7 mouse cellular contexts compared by ENCODE assay signal in the genomic region with DNA sequence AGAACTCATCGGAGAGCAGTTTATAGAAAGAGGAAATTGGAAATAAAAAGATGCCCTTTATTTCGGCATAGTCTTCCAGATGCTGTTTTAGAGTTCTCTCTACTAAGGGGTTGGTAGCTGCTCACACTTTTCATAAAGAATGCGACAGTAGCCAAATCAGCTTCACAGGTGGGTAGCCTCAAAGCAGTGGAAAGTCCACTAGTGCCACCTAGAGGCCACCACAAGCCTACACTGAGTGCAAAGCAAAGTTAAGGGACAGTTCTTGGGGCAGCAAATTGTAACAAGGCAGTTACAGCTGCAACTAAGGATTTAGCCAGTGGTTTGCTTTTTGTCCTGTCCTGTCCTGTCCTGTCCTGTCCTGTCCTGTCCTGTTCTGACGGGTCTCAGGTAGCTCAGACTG. TPM values are rescaled to one million over a fixed set of nuclear protein-coding genes. Genes with fewer than 3 reads are reported as not detected.
DNase-seq lines count a peak whose midpoint lies in the region; ATAC-seq and TF ChIP-seq lines count a peak whose summit lies in the region.

No protein-coding gene starts in this region.

- ATAC-seq in hindbrain, embryonic 16.5 days, result no peak
- no peak; the same call in 1 of the 2 replicates for ATAC-seq in hindbrain, postnatal 0 days
- peak; percentile 75 for ATAC-seq in megakaryocyte progenitor cell, adult 5-6 weeks (replicated peaks; ENCODE audit: poor library complexity)

- peak; percentile 23 for DNase-seq in hindbrain, embryonic 10.5 days (ENCODE audit: low spot score)
- DNase-seq in CH12.LX (ENCODE audit: extremely low read depth) (peak; percentile 62), R1 (ENCODE audit: low read depth, low spot score) (peak; percentile 54)
- DNase-seq in hindbrain, postnatal 0 days (ENCODE audit: low spot score), result peak; percentile 76
- DNase-seq in urinary bladder, postnatal 4 days (ENCODE audit: low spot score in 2 of 2), result no peak

- H3K4me3 ChIP-seq in hindbrain, embryonic 10.5 days, result no peak overlapping the region
- no peak overlapping the region for H3K4me3 ChIP-seq in hindbrain, embryonic 16.5 days (ENCODE audit: low read length)
- H3K4me3 ChIP-seq in CH12.LX (replicated peaks in 1 of 3; ENCODE audit: low read depth in 2 of 3, low read length in 2 of 3, poor library complexity in 1 of 3), result no peak overlapping the region
- no peak overlapping the region for H3K4me3 ChIP-seq in hindbrain, postnatal 0 days (ENCODE audit: low read length)

- TF ChIP-seq EP300 in CH12.LX (IDR thresholded peaks at IDR 0.05; ENCODE audit: low read length), result no peak

- H3K27me3 ChIP-seq in hindbrain, embryonic 10.5 days (ENCODE audit: insufficient read depth, poor library complexity, severe bottlenecking), result no peaks in the 10 kb centered on the region
- H3K27me3 ChIP-seq in hindbrain, embryonic 16.5 days (replicated peaks; ENCODE audit: control insufficient read depth, insufficient read depth, low read length), result no peaks in the 10 kb centered on the region
- H3K27me3 ChIP-seq in CH12.LX (replicated peaks), result no peaks in the 10 kb centered on the region
- no peaks in the 10 kb centered on the region for H3K27me3 ChIP-seq in hindbrain, postnatal 0 days (ENCODE audit: insufficient read depth, low read length)

- in situ Hi-C loops in CH12.LX (cut with MboI; ENCODE audit: low pct_ligation_motif_present, low pct_unique_long_range_greater_than_20kb, low sequenced_read_pairs), result no loop called here

- H3K9ac ChIP-seq in hindbrain, embryonic 16.5 days (ENCODE audit: low read depth, low read length), result no peak overlapping the region
- no peak overlapping the region for H3K9ac ChIP-seq in CH12.LX (ENCODE audit: insufficient read depth, low read depth)
- no peak overlapping the region for H3K9ac ChIP-seq in hindbrain, postnatal 0 days (replicated peaks; ENCODE audit: low read length)

- no peaks in the 10 kb centered on the region for H3K79me2 ChIP-seq in CH12.LX (replicated peaks; ENCODE audit: control insufficient read depth, extremely low read depth, insufficient read depth, poor library complexity, severe bottlenecking)

- H3K9me3 ChIP-seq in hindbrain, embryonic 10.5 days, result 0 out of 2 replicates have a peak, but pooled peaks cover 3% of the 10 kb centered on the region
- H3K9me3 ChIP-seq in hindbrain, embryonic 16.5 days (ENCODE audit: control insufficient read depth, low read length), result no peaks in the 10 kb centered on the region
- H3K9me3 ChIP-seq in CH12.LX (replicated peaks; ENCODE audit: low read length), result peaks cover 9% of the 10 kb centered on the region
- no peaks in the 10 kb centered on the region for H3K9me3 ChIP-seq in hindbrain, postnatal 0 days (ENCODE audit: low read length)

- WGBS in hindbrain, embryonic 10.5 days, result 48% methylated on average over 4 of the region's 4 CpGs
- WGBS in hindbrain, embryonic 16.5 days, result 59% methylated on average over 4 of the region's 4 CpGs
- WGBS in hindbrain, postnatal 0 days, result 47% methylated on average over 4 of the region's 4 CpGs

- H3K4me2 ChIP-seq in hindbrain, embryonic 16.5 days (ENCODE audit: low read length), result no peak overlapping the region
- H3K4me2 ChIP-seq in CH12.LX (ENCODE audit: insufficient read depth, low read depth, poor library complexity, severe bottlenecking), result no peak overlapping the region
- no peak overlapping the region for H3K4me2 ChIP-seq in hindbrain, postnatal 0 days (ENCODE audit: low read depth, low read length)

- no peak for TF ChIP-seq POLR2A in CH12.LX (IDR thresholded peaks at IDR 0.05; ENCODE audit: low read depth, low read length)

- TF ChIP-seq RAD21 in CH12.LX (IDR thresholded peaks at IDR 0.05; ENCODE audit: low read depth, low read length), result peak; percentile 78

- dilution Hi-C loops in CH12.LX (cut with MboI; ENCODE audit: extremely low pct_ligation_motif_present, extremely low pct_unique_long_range_greater_than_20kb, low sequenced_read_pairs), result no loop called here

- peaks cover 33% of the 10 kb centered on the region for H3K4me1 ChIP-seq in hindbrain, embryonic 10.5 days (replicated peaks)
- peaks cover 12% of the 10 kb centered on the region for H3K4me1 ChIP-seq in hindbrain, embryonic 16.5 days (ENCODE audit: control insufficient read depth, insufficient read depth, low read depth, low read length)
- peaks cover 8 to 26% of the 10 kb centered on the region in 2 experiments for H3K4me1 ChIP-seq in CH12.LX (ENCODE audit: control insufficient read depth in 1 of 2, insufficient read depth in 2 of 2)
- H3K4me1 ChIP-seq in hindbrain, postnatal 0 days (ENCODE audit: insufficient read depth, low read length), result peaks cover 15% of the 10 kb centered on the region

- TF ChIP-seq CTCF in CH12.LX (conservative IDR thresholded peaks at IDR 0.05 in 1 of 2, IDR thresholded peaks at IDR 0.05 in 1 of 2; ENCODE audit: low read depth in 2 of 2, low read length in 2 of 2), result peak; percentile 78 to 84
- peak; percentile 83 for TF ChIP-seq CTCF in hindbrain, postnatal 0 days (IDR thresholded peaks at IDR 0.05; ENCODE audit: low read depth)

- no peak overlapping the region for H3K27ac ChIP-seq in hindbrain, embryonic 10.5 days
- no peak overlapping the region for H3K27ac ChIP-seq in hindbrain, embryonic 16.5 days (ENCODE audit: low read depth, low read length)
- H3K27ac ChIP-seq in CH12.LX (ENCODE audit: insufficient read depth, low read depth), result no peak overlapping the region
- H3K27ac ChIP-seq in hindbrain, postnatal 0 days, result no peak overlapping the region

- no peaks in the 10 kb centered on the region for H3K36me3 ChIP-seq in hindbrain, embryonic 10.5 days
- no peaks in the 10 kb centered on the region for H3K36me3 ChIP-seq in hindbrain, embryonic 16.5 days (ENCODE audit: control insufficient read depth, insufficient read depth, low read length)
- H3K36me3 ChIP-seq in CH12.LX (replicated peaks in 1 of 2; ENCODE audit: control insufficient read depth in 1 of 2, insufficient read depth in 1 of 2, low read length in 1 of 2), result no peaks in the 10 kb centered on the region
- H3K36me3 ChIP-seq in hindbrain, postnatal 0 days (ENCODE audit: insufficient read depth, low read length), result no peaks in the 10 kb centered on the region

TF ChIP-seq in CH12.LX, 34 proteins besides CTCF, POLR2A, EP300 and RAD21:
- TF ChIP-seq MYC (IDR thresholded peaks at IDR 0.05; ENCODE audit: low read depth, low read length) (0 out of 2 replicates have a peak, but pooled peaks have one; percentile 24), TCF12 (IDR thresholded peaks at IDR 0.05; ENCODE audit: low read depth, low read length) (peak; percentile 11; the same call in 1 of the 2 replicates), PAX5 (IDR thresholded peaks at IDR 0.05; ENCODE audit: low read length) (no peak), SIN3A (IDR thresholded peaks at IDR 0.05; ENCODE audit: low read length) (no peak), ZC3H11A (IDR thresholded peaks at IDR 0.05; ENCODE audit: low read depth, low read length) (no peak), SMC3 (IDR thresholded peaks at IDR 0.05; ENCODE audit: low read depth, low read length) (peak; percentile 59)

RNA-seq across cellular contexts. Expression of a gene that starts 27.0 kb away (rescaled TPM):
- 0.10 and 0.26 TPM in 2 replicates for polyA plus RNA-seq in hindbrain, embryonic 10.5 days (2016; fragmentation: Nextera tagmentation; extraction: Ambion mirVana)
- 1.3 and 1.5 TPM in 2 replicates for polyA plus RNA-seq in hindbrain, embryonic 16.5 days (2015; fragmentation: Nextera tagmentation; extraction: Ambion mirVana)
- total RNA-seq in CH12.LX (2012; rRNA removed) (0.29 and 0.47 TPM in 2 replicates), CH12.LX (2014; rRNA removed) (0.08 and 0.16 TPM in 2 replicates)
- polyA plus RNA-seq in CH12.LX (2012; ENCODE audit: insufficient read length, low read depth), result 0.48 and 0.74 TPM in 2 replicates
- total RNA-seq in hindbrain, postnatal 0 days (2014; rRNA removed), result 0.54 and 1.3 TPM in 2 replicates
- 0.73 and 1.0 TPM in 2 replicates for polyA plus RNA-seq in hindbrain, postnatal 0 days (2015; fragmentation: Nextera tagmentation; extraction: Ambion mirVana)
- not detected in 2 replicates for total RNA-seq in megakaryocyte progenitor cell, adult 5-6 weeks (2015)
- not detected in 2 replicates for total RNA-seq in megakaryocyte progenitor cell, adult 5-6 weeks (2017)

RNA-seq across cellular contexts. Expression of a gene that starts 34.3 kb away (rescaled TPM):
- 2.9 and 4.5 TPM in 2 replicates for polyA plus RNA-seq in hindbrain, embryonic 10.5 days (2016; fragmentation: Nextera tagmentation; extraction: Ambion mirVana)
- 2.1 TPM in 2 replicates for polyA plus RNA-seq in hindbrain, embryonic 16.5 days (2015; fragmentation: Nextera tagmentation; extraction: Ambion mirVana)
- 3.0 and 3.4 TPM in 2 replicates for total RNA-seq in CH12.LX (2012; rRNA removed)
- 2.1 and 3.0 TPM in 2 replicates for total RNA-seq in CH12.LX (2014; rRNA removed)
- polyA plus RNA-seq in CH12.LX (2012; ENCODE audit: insufficient read length, low read depth), result 2.8 and 3.1 TPM in 2 replicates
- total RNA-seq in hindbrain, postnatal 0 days (2014; rRNA removed), result 1.3 and 1.8 TPM in 2 replicates
- polyA plus RNA-seq in hindbrain, postnatal 0 days (2015; fragmentation: Nextera tagmentation; extraction: Ambion mirVana), result 1.2 and 1.7 TPM in 2 replicates
- total RNA-seq in megakaryocyte progenitor cell, adult 5-6 weeks (2015), result 0.37 and 0.39 TPM in 2 replicates
- 0.98 and 1.2 TPM in 2 replicates for total RNA-seq in megakaryocyte progenitor cell, adult 5-6 weeks (2017)

RNA-seq across cellular contexts. Expression of a gene that starts 47.1 kb away (rescaled TPM):
- polyA plus RNA-seq in hindbrain, embryonic 10.5 days (2016; fragmentation: Nextera tagmentation; extraction: Ambion mirVana), result 25.8 and 29.9 TPM in 2 replicates
- 26.7 and 30.6 TPM in 2 replicates for polyA plus RNA-seq in hindbrain, embryonic 16.5 days (2015; fragmentation: Nextera tagmentation; extraction: Ambion mirVana)
- total RNA-seq in CH12.LX (2012; rRNA removed), result 70.4 and 90.7 TPM in 2 replicates
- total RNA-seq in CH12.LX (2014; rRNA removed), result 117 and 131 TPM in 2 replicates
- polyA plus RNA-seq in CH12.LX (2012; ENCODE audit: insufficient read length, low read depth), result 93.6 and 100 TPM in 2 replicates
- 240 and 243 TPM in 2 replicates for total RNA-seq in hindbrain, postnatal 0 days (2014; rRNA removed)
- polyA plus RNA-seq in hindbrain, postnatal 0 days (2015; fragmentation: Nextera tagmentation; extraction: Ambion mirVana), result 29.1 and 32.6 TPM in 2 replicates
- 58.1 and 58.5 TPM in 2 replicates for total RNA-seq in megakaryocyte progenitor cell, adult 5-6 weeks (2015)
- total RNA-seq in megakaryocyte progenitor cell, adult 5-6 weeks (2017), result 63.6 and 72.5 TPM in 2 replicates

Comparison
In these comparisons a context has a peak if more than half of its experiments do, and no peak if none do; other contexts are left out.
1. DNase-seq: peak in hindbrain, embryonic 10.5 days (single experiment), CH12.LX (single experiment), R1 (single experiment) and hindbrain, postnatal 0 days (single experiment); none in urinary bladder, postnatal 4 days (0 of 2).